Mouse (Mus musculus) telencephalon, adult 2 months (tissue): ENCODE measurements around the gene Wasl.

ENCODE experiments used
- DNase-seq: peaks from one replicate; pipeline ENCODE4 v3.0.0-alpha.2; 2011; ENCODE audit warnings: low read depth, low spot score

Gene Wasl

GRCm38 (mm10) chr6:24645346-24646053 lies 19.3 kb downstream of the Wasl start:
- DNase-seq = no peak

- DNase-seq = no peak
Observed at GRCm38 (mm10) chr6:24642960-24643359, 21.8 kb downstream of the Wasl start.

GRCm38 (mm10) chr6:24642161-24642560 lies 22.6 kb downstream of the Wasl start:
- DNase-seq = no peak

- DNase-seq = no peak
Observed at GRCm38 (mm10) chr6:24641286-24641685, 23.5 kb downstream of the Wasl start.

- no peak for DNase-seq
Observed at GRCm38 (mm10) chr6:24635814-24636213, 29.0 kb downstream of the Wasl start.

GRCm38 (mm10) chr6:24634065-24634464 lies 30.7 kb downstream of the Wasl start:
- no peak for DNase-seq

- DNase-seq = no peak
Observed at GRCm38 (mm10) chr6:24632061-24632460, 32.7 kb downstream of the Wasl start.

- no peak for DNase-seq
Observed at GRCm38 (mm10) chr6:24628499-24628898, 36.3 kb downstream of the Wasl start.

GRCm38 (mm10) chr6:24627586-24628030 lies 37.2 kb downstream of the Wasl start:
- peak; percentile 49 for DNase-seq

GRCm38 (mm10) chr6:24622098-24622497 lies 42.7 kb downstream of the Wasl start:
- DNase-seq = no peak

- no peak for DNase-seq
Observed at GRCm38 (mm10) chr6:24620936-24621335, 43.9 kb downstream of the Wasl start.

- no peak for DNase-seq
Observed at GRCm38 (mm10) chr6:24619285-24620045, 45.3 kb downstream of the Wasl start.

GRCm38 (mm10) chr6:24616746-24617145 lies 48.1 kb downstream of the Wasl start:
- peak; percentile 21 for DNase-seq

- DNase-seq = peak; percentile 51
Observed at GRCm38 (mm10) chr6:24613918-24614317, 50.9 kb downstream of the Wasl start.

GRCm38 (mm10) chr6:24613346-24613745 lies 51.5 kb downstream of the Wasl start:
- DNase-seq = no peak

- DNase-seq = no peak
Observed at GRCm38 (mm10) chr6:24612074-24612755, 52.6 kb downstream of the Wasl start.

GRCm38 (mm10) chr6:24610358-24610757 lies 54.5 kb downstream of the Wasl start:
- no peak for DNase-seq

- DNase-seq = no peak
Observed at GRCm38 (mm10) chr6:24609531-24609930, 55.3 kb downstream of the Wasl start.

- DNase-seq = no peak
Observed at GRCm38 (mm10) chr6:24608682-24609081, 56.1 kb downstream of the Wasl start.

- no peak for DNase-seq
Observed at GRCm38 (mm10) chr6:24608129-24608528, 56.7 kb downstream of the Wasl start.

- DNase-seq = no peak
Observed at GRCm38 (mm10) chr6:24607531-24607930, 57.3 kb downstream of the Wasl start.

- DNase-seq = no peak
Observed at GRCm38 (mm10) chr6:24606512-24606911, 58.3 kb downstream of the Wasl start.
